Mouse (Mus musculus) forebrain, embryonic 11.5 days (tissue): ENCODE results near the gene Unc13d. TPM values are rescaled to one million over a fixed set of nuclear protein-coding genes. Genes with fewer than 3 reads are reported as not detected.

Experiments
- ATAC-seq: fragments of 200-750 bp; cut with Nextera tagmentation; replicated peaks from 2 replicates; pipeline ENCODE4 v1.8.0; 2017; ENCODE audit warnings: moderate TSS enrichment; ENCODE audit not compliant: low FRiP score
- DNase-seq: peaks from one replicate; pipeline ENCODE4 v3.0.0-alpha.2; 2017; ENCODE audit warnings: low spot score
- H3K27ac ChIP-seq: fragments of 300-500 bp; sonication (generic); 2 replicates; pipeline ENCODE4 v1.5.1; 2014; ENCODE audit warnings: low read depth, low read length
- H3K27me3 ChIP-seq: fragments of 300-500 bp; sonication (generic); 2 replicates; pipeline ENCODE4 v1.6.1; 2014; ENCODE audit warnings: mild to moderate bottlenecking, low read length, mixed read lengths; ENCODE audit not compliant: control insufficient read depth, insufficient read depth
- H3K36me3 ChIP-seq: fragments of 300-500 bp; sonication (generic); 2 replicates; pipeline ENCODE4 v1.6.1; 2014; ENCODE audit warnings: mild to moderate bottlenecking, low read length, moderate library complexity, mixed read lengths; ENCODE audit not compliant: control insufficient read depth, insufficient read depth
- H3K4me1 ChIP-seq: fragments of 300-500 bp; sonication (generic); replicated peaks from 2 replicates; pipeline ENCODE4 v1.6.1; 2014; ENCODE audit warnings: low read length, mixed read lengths; ENCODE audit not compliant: control insufficient read depth, insufficient read depth
- H3K4me2 ChIP-seq: fragments of 300-500 bp; sonication (generic); 2 replicates; pipeline ENCODE4 v1.6.1; 2014; ENCODE audit warnings: low read depth, mild to moderate bottlenecking, low read length, moderate library complexity, mixed read lengths; ENCODE audit not compliant: severe bottlenecking
- H3K4me3 ChIP-seq: fragments of 300-500 bp; sonication (generic); 2 replicates; pipeline ENCODE4 v1.5.1; 2014; ENCODE audit warnings: low read depth, low read length
- H3K9ac ChIP-seq: fragments of 300-500 bp; sonication (generic); 2 replicates; pipeline ENCODE4 v1.6.1; 2014; ENCODE audit warnings: low read length
- H3K9me3 ChIP-seq: fragments of 300-500 bp; sonication (generic); 2 replicates; pipeline ENCODE4 v1.6.1; 2016; ENCODE audit warnings: low read length, mixed read lengths; ENCODE audit not compliant: control insufficient read depth
- WGBS: fragments of 180-500 bp; shearing (Covaris S2); extraction: QIAGEN DNeasy Blood & Tissue Kit; methylation state at CpG from one replicate; pipeline ENCODE4 v1.1.7; 2014; 5-methylcytosine and 5-hydroxymethylcytosine counted together
- polyA plus RNA-seq: library from polyadenylated mRNA; unstranded; fragments of >200 nt; fragmentation: Nextera tagmentation; extraction: Ambion mirVana; gene quantifications from 2 replicates; pipeline ENCODE4 v1.2.1, GENCODE M21; 2014

Gene Unc13d
- polyA plus RNA-seq, 1 experiment from 2014 or later: 2.2 TPM

DNA sequence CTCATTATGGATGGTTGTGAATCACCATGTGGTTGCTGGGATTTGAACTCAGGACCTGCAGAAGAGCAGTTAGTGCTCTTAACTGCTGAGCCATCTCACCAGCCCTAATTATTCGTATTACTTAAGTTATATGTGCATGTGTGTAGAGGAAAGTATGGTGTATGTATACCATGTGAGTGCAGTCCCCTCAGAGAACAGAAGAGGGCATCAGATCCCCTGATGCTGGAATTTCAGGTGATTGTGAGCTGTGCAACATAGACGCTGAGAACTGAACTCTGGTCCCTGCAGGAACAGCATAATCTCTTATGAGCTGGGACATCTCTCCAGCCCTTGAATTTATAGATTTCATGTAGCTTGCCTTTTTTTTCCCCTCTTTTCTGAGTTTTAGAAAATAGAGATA is 35.9 kb downstream of the Unc13d start:
- Histone ChIP-seq H3K36me3 (peaks cover 2% of the 10 kb centered on the region; the same call in 1 of the 2 replicates), H3K27ac (no peak overlapping the region), H3K9ac (no peak overlapping the region), H3K4me1 (no peaks in the 10 kb centered on the region), H3K9me3 (no peaks in the 10 kb centered on the region; the same call in 1 of the 2 replicates), H3K4me2 (no peak overlapping the region), H3K4me3 (no peak overlapping the region), H3K27me3 (no peaks in the 10 kb centered on the region)
- no peak for DNase-seq
- WGBS: 99% methylated on average over 2 of the region's 2 CpGs
- ATAC-seq: no peak

DNA sequence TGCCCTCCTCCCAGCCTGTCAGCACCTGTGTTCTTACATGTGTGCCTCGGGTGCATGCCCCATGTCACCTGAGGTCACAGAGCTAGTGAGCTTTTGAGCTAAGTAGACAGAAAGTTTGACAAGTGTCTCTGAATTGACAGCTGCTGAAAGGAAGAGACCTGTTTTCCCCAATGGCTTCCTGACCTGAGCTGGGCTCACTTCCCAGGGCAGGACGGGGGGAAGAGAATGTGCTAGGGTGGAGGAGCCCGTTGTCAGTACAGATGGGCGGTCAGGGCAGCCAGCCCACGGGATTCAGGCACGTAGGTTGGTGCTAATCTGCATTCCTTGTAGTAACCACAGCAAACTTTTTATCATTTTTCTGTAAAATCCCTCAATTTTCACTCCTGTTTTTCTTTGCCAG is 37.2 kb downstream of the Unc13d start:
- WGBS: 93% methylated on average over 6 of the region's 6 CpGs
- ATAC-seq (no peak), DNase-seq (no peak)
- H3K27ac ChIP-seq: no peak overlapping the region
- H3K4me2 ChIP-seq: no peak overlapping the region
- H3K27me3 ChIP-seq: no peaks in the 10 kb centered on the region
- no peaks in the 10 kb centered on the region; the same call in 1 of the 2 replicates for H3K9me3 ChIP-seq
- no peak overlapping the region for H3K9ac ChIP-seq
- no peak overlapping the region for H3K4me3 ChIP-seq
- H3K4me1 ChIP-seq: no peaks in the 10 kb centered on the region
- H3K36me3 ChIP-seq: peaks cover 2% of the 10 kb centered on the region; the same call in 1 of the 2 replicates

DNA sequence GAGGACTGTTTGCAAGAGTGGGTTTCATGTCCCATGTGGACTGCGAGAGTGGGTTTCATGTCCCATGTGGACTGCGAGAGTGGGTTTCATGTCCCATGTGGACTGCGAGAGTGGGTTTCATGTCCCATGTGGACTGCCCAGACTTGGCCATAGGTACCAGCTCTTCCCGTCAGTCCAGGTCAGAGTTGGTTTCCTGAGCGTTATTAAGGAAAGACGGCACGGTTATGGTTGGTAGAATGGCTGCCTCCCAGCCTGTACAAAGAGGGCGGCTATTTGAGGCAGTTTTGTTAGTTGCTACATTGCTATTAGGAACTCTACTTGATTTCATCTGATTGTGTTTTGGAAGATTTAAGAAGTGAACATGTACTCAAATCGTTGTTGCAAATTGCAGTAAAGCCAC is 39.9 kb downstream of the Unc13d start:
- no peaks in the 10 kb centered on the region for H3K27me3 ChIP-seq
- H3K4me2 ChIP-seq: no peak overlapping the region
- WGBS: 97% methylated on average over 9 of the region's 9 CpGs
- ATAC-seq (no peak), DNase-seq (no peak)
- no peaks in the 10 kb centered on the region; the same call in 1 of the 2 replicates for H3K9me3 ChIP-seq
- H3K9ac ChIP-seq: no peak overlapping the region
- H3K4me1 ChIP-seq: no peaks in the 10 kb centered on the region
- H3K4me3 ChIP-seq: no peak overlapping the region
- peaks cover 2% of the 10 kb centered on the region; the same call in 1 of the 2 replicates for H3K36me3 ChIP-seq
- H3K27ac ChIP-seq: no peak overlapping the region

DNA sequence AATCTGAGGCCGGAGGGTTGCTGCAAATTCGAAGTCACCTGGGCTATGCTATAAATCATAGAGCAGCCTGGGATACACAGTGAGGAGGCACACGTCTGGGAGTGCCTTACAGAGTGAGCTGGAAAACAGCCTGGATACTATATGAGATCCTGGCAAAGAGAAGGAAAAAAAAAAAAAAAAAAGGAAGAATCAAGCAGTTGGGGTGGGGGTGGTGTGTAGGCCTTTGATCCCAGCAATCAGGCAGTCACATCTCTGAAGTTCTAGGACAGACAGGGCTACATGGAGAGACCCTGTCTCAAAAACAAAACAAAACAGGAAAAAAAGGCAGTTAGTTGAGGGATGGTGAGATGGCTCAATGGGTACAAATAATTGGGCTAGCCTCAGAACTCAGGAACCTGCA is 41.1 kb downstream of the Unc13d start:
- H3K36me3 ChIP-seq: no peaks in the 10 kb centered on the region; the same call in 1 of the 2 replicates
- no peak for ATAC-seq
- 97% methylated on average over 3 of the region's 3 CpGs for WGBS

GRCm38 (mm10) chr11:116034584-116034983 is 43.2 kb downstream of the Unc13d start:
- Histone ChIP-seq H3K9me3 (no peaks in the 10 kb centered on the region), H3K9ac (no peak overlapping the region), H3K27me3 (no peaks in the 10 kb centered on the region), H3K4me3 (no peak overlapping the region), H3K36me3 (no peaks in the 10 kb centered on the region), H3K4me2 (no peak overlapping the region), H3K4me1 (peaks cover 4% of the 10 kb centered on the region), H3K27ac (no peak overlapping the region)
- ATAC-seq (no peak), DNase-seq (no peak)
- 91% methylated on average over 6 of the region's 6 CpGs for WGBS

More for the DNA sequence above, 41.1 kb downstream of the Unc13d start:
- Histone ChIP-seq H3K27me3 (no peaks in the 10 kb centered on the region), H3K4me2 (no peak overlapping the region), H3K9me3 (no peaks in the 10 kb centered on the region; the same call in 1 of the 2 replicates), H3K4me3 (no peak overlapping the region), H3K9ac (no peak overlapping the region), H3K4me1 (peaks cover under 1% of the 10 kb centered on the region; the same call in 1 of the 2 replicates), H3K27ac (no peak overlapping the region)
- DNase-seq: no peak

DNA sequence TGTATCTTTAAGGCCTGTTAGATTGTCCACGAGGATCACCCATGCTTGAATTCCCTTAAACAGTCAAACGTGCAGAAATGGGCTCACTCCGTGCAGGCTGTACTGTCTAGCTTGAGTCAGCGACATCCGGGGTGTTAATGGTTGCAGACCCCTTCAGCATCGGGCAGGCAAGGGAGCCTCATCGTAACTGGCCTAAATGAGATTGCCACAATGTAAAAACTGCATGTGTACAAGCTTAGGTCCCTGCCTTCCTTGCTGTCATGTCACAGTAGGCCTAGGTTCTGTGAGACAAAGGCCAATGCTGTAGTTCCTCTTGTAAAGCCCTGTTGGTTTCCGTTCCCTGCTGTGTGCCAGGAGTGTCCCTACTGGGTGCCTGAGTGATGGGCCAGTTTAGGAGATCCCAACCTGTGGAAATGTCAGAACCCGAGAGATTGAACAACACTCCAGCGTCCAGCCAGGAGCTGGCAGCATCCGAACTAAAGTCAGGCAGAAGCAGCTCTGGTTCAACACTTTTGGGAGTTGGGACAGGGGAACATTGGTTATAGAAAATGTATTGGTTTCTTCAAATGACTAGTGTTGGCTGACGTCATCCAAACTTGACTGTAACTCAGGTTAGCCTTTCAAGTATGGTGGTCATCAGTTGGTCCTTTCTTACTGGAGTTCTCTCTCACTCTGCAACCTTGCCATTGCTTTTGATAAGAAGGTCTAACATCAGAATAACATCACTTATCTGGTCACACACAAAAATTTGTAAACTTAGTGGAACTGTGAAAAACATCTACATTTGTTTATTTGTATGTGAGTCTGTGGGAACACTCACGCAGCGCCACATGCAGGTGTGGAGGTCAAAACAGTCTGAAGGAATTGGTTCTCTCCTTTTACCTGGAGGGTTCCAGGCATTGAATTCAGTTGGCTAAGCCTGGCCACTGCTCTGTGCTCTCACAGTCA is 46.6 kb downstream of the Unc13d start:
- peaks cover 4% of the 10 kb centered on the region for H3K4me1 ChIP-seq
- H3K9ac ChIP-seq: peak overlapping the region; percentile 84
- H3K4me2 ChIP-seq: peak overlapping the region; percentile 78
- H3K9me3 ChIP-seq: no peaks in the 10 kb centered on the region
- DNase-seq (peak; percentile 70), ATAC-seq (peak; percentile 24; the same call in 1 of the 2 replicates)
- no peaks in the 10 kb centered on the region for H3K36me3 ChIP-seq
- peak overlapping the region; percentile 95 for H3K27ac ChIP-seq
- peak overlapping the region; percentile 71 for H3K4me3 ChIP-seq
- 31% methylated on average over 14 of the region's 14 CpGs for WGBS
- H3K27me3 ChIP-seq: no peaks in the 10 kb centered on the region

GRCm38 (mm10) chr11:116030088-116030897 is 47.5 kb downstream of the Unc13d start, which contains the start of gene Unk:
Gene Unk, plus strand, starts transcription at chr11:116030322.
- peak; percentile 97 for DNase-seq
- H3K27me3 ChIP-seq: no peaks in the 10 kb centered on the region
- peak; percentile 93 for ATAC-seq
- peaks cover 4% of the 10 kb centered on the region for H3K4me1 ChIP-seq
- H3K4me2 ChIP-seq: peak within 1 kb of the TSS; percentile 78
- H3K9me3 ChIP-seq: no peaks in the 10 kb centered on the region
- peak within 1 kb of the TSS; percentile 71 for H3K4me3 ChIP-seq
- H3K9ac ChIP-seq: peak within 1 kb of the TSS; percentile 84
- peak within 1 kb of the TSS; percentile 95 for H3K27ac ChIP-seq
- under 1% methylated on average over 66 of the region's 67 CpGs for WGBS
- H3K36me3 ChIP-seq: no peaks in the 10 kb centered on the region

DNA sequence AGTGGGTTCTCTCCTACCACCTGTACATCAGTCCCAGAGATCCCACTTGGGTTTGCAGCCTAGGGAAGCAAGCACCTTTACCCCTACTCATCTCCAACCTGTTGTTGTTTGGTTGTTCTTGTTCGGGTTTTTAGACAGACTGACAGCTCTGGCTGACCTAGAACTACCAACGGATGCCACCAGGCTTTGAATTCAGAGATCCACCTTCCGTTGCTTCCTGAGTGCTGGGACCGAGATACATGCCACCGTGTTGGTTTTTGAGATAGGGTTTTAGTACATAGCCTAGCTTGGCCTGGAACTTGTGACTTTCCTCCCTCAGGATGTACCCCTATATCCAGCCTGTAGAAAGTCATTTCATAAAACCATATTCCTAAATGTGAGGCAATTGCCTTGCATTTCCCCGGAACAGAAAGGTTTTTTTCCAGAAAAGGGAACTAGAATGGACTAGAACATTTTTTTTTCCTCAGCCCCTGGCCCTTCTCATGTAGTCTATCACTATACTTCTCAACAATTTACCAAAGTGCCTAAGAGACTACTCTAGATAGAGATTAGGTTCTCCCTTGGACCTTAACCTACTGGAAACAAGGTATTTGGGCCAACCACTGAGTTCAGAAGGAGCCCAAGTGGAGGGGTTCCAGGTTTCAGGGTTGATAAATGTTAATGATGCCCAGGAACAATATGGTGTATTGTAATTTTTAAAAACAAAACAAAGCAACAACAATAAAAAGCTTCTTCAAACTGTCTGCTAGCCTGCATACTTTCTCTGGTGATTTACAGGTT is 48.5 kb downstream of the Unc13d start:
- H3K4me2 ChIP-seq: peak overlapping the region; percentile 61
- no peaks in the 10 kb centered on the region for H3K9me3 ChIP-seq
- DNase-seq (no peak), ATAC-seq (no peak)
- no peak overlapping the region for H3K9ac ChIP-seq
- whole genome bisulfite sequencing: 88% methylated on average over 6 of the region's 6 CpGs
- peaks cover 4% of the 10 kb centered on the region for H3K4me1 ChIP-seq
- H3K4me3 ChIP-seq: peak overlapping the region; percentile 71
- no peaks in the 10 kb centered on the region for H3K36me3 ChIP-seq
- H3K27me3 ChIP-seq: no peaks in the 10 kb centered on the region
- no peak overlapping the region for H3K27ac ChIP-seq
